Mouse (Mus musculus): ENCODE measurements around the gene Rbm7. TPM values are rescaled to one million over a fixed set of nuclear protein-coding genes. Genes with fewer than 3 reads are reported as not detected.

Rbm7 gene
- polyA plus RNA-seq, 1 experiment from 2014 or later, result 92.8 TPM

DNA sequence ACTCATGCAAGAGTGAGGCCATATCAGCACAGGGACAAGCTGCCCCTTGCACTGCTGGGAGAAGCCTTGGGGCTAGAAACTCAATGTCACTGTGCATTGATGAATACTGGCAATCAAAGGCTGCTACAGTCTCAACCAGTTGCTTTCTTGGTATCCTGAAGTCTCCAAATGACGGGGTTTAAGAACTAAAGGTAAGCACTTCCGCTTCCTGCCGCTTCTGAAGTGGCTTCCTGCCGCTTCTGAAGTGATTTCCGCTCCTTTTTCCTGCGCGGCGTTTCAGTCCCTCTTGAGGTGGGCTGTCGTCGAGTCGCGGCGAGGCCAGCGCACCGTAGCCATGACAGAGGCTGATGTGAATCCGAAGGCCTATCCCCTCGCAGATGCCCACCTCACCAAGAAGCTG lies 45.0 kb downstream of the Rbm7 start:
- Histone ChIP-seq H3K27ac (no peak overlapping the region), H3K27me3 (no peaks in the 10 kb centered on the region), H3K9me3 (no peaks in the 10 kb centered on the region), H3K4me2 (replicated peaks) (no peak overlapping the region), H3K36me3 (no peaks in the 10 kb centered on the region), H3K4me1 (replicated peaks) (no peaks in the 10 kb centered on the region), H3K9ac (replicated peaks) (no peak overlapping the region), H3K4me3 (replicated peaks) (no peak overlapping the region)
- ATAC-seq, result no peak
- 93% methylated on average over 17 of the region's 17 CpGs for whole genome bisulfite sequencing

GRCm38 (mm10) chr9:48447783-48448209 lies 47.3 kb downstream of the Rbm7 start:
- no peaks in the 10 kb centered on the region for H3K9me3 ChIP-seq
- no peak overlapping the region for H3K9ac ChIP-seq (replicated peaks)
- no peaks in the 10 kb centered on the region for H3K27me3 ChIP-seq
- H3K4me2 ChIP-seq (replicated peaks), result no peak overlapping the region
- H3K4me3 ChIP-seq (replicated peaks), result no peak overlapping the region
- 39% methylated on average over 5 of the region's 5 CpGs for WGBS
- H3K36me3 ChIP-seq, result no peaks in the 10 kb centered on the region
- H3K4me1 ChIP-seq (replicated peaks), result no peaks in the 10 kb centered on the region
- no peak overlapping the region for H3K27ac ChIP-seq
- ATAC-seq, result no peak

DNA sequence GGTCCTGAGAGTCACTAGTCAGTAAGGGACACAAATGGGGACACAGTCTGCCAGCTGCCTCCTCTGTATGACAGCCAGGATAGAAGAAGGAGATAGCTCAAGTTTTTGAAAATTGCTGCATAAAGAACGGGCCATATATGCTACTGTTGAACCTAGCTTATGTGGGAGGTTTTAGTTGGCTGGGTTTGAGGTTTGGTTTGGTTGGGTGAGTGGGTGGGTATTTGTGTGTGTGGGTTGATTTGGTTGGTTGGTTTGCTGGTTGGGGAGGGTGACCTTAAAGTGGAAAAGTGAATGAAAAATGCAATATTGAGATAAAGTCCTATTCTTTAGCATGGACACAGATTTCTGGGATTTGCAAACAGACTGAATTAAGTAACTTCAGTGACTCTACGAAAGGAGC lies 50.3 kb downstream of the Rbm7 start:
- no peak overlapping the region for H3K4me3 ChIP-seq (replicated peaks)
- 90% methylated on average over 2 of the region's 2 CpGs for WGBS
- ATAC-seq, result no peak
- no peak overlapping the region for H3K9ac ChIP-seq (replicated peaks)
- no peaks in the 10 kb centered on the region for H3K4me1 ChIP-seq (replicated peaks)
- H3K36me3 ChIP-seq, result no peaks in the 10 kb centered on the region
- H3K9me3 ChIP-seq, result no peaks in the 10 kb centered on the region
- H3K27me3 ChIP-seq, result no peaks in the 10 kb centered on the region
- no peak overlapping the region for H3K27ac ChIP-seq
- no peak overlapping the region for H3K4me2 ChIP-seq (replicated peaks)

- Histone ChIP-seq H3K9me3 (no peaks in the 10 kb centered on the region), H3K4me2 (replicated peaks) (no peak overlapping the region), H3K4me3 (replicated peaks) (no peak overlapping the region), H3K36me3 (no peaks in the 10 kb centered on the region), H3K27me3 (no peaks in the 10 kb centered on the region), H3K4me1 (replicated peaks) (no peaks in the 10 kb centered on the region), H3K9ac (replicated peaks) (no peak overlapping the region), H3K27ac (no peak overlapping the region)
- WGBS, result 87% methylated on average over 1 of the region's 1 CpGs
- no peak for ATAC-seq
Measured at GRCm38 (mm10) chr9:48443873-48444272, 51.2 kb downstream of the Rbm7 start.

Small RNA genes lying within 50 kb of the gene (microRNA-seq; reads per million reads assigned to microRNA genes)
- not detected for gene Gm23653

Other genes starting within 250 kb of the Rbm7 start
- 0.38 and 0.62 TPM in 2 replicates for gene Nxpe2, start 141.8 kb downstream of the Rbm7 start, polyA plus RNA-seq (2015; fragmentation: Nextera tagmentation; extraction: Ambion mirVana)
- 74.3 and 77.5 TPM in 2 replicates for gene Rexo2, start 14.7 kb downstream of the Rbm7 start, polyA plus RNA-seq (2015; fragmentation: Nextera tagmentation; extraction: Ambion mirVana)
- 33.2 and 38.2 TPM in 2 replicates for gene Gm5617, start 143 bp upstream of the Rbm7 start, polyA plus RNA-seq (2015; fragmentation: Nextera tagmentation; extraction: Ambion mirVana)
- gene Nnmt, start 109.9 kb upstream of the Rbm7 start, polyA plus RNA-seq (2015; fragmentation: Nextera tagmentation; extraction: Ambion mirVana), result 0.32 and 0.40 TPM in 2 replicates

Measured in midbrain, embryonic 13.5 days (tissue).